Mouse (Mus musculus) ES-E14 (cell line): ENCODE results near the gene Usp49. TPM values are rescaled to one million over a fixed set of nuclear protein-coding genes. Genes with fewer than 3 reads are reported as not detected.

Source experiments
- DNase-seq: peaks from one replicate; pipeline ENCODE4 v3.0.0-alpha.2; 2013; ENCODE audit warnings: low read depth, low spot score
- H3K27ac ChIP-seq: 2 replicates; pipeline ENCODE4 v1.5.1; 2012; ENCODE audit warnings: low read depth, mild to moderate bottlenecking, low read length, moderate library complexity, mixed read lengths; ENCODE audit not compliant: poor library complexity, insufficient read depth, severe bottlenecking
- H3K36me3 ChIP-seq: 2 replicates; pipeline ENCODE4 v1.6.1; 2012; ENCODE audit warnings: mild to moderate bottlenecking, low read length, moderate library complexity, mixed read lengths; ENCODE audit not compliant: control insufficient read depth, poor library complexity, insufficient read depth, severe bottlenecking
- H3K4me1 ChIP-seq, 2 experiments: fragments of 150-350 bp in 1 of 2; sonication (generic) in 1 of 2; 2 replicates each; pipeline ENCODE4 v1.6.1; 2012; ENCODE audit warnings: low read length in 2 of 2, mild to moderate bottlenecking in 1 of 2, mixed read lengths in 1 of 2; ENCODE audit not compliant: control insufficient read depth in 2 of 2, insufficient read depth in 2 of 2, poor library complexity in 1 of 2
- H3K4me3 ChIP-seq, 2 experiments: fragments of 150-350 bp in 1 of 2; sonication (generic) in 1 of 2; 2 replicates each; pipeline ENCODE4 v1.5.1; 2012; ENCODE audit warnings: low read length in 2 of 2, low read depth in 1 of 2, mild to moderate bottlenecking in 1 of 2, mixed read lengths in 1 of 2; ENCODE audit not compliant: insufficient read depth in 1 of 2, poor library complexity in 1 of 2, severe bottlenecking in 1 of 2
- H3K9ac ChIP-seq: 2 replicates; pipeline ENCODE4 v1.6.1; 2012; ENCODE audit warnings: low read depth, mild to moderate bottlenecking, low read length, mixed read lengths; ENCODE audit not compliant: poor library complexity, insufficient read depth, severe bottlenecking
- H3K9me3 ChIP-seq: fragments of 150-350 bp; sonication (generic); 2 replicates; pipeline ENCODE4 v1.6.1; 2012; ENCODE audit warnings: low read depth, mild to moderate bottlenecking, low read length; ENCODE audit not compliant: control insufficient read depth, insufficient read depth
- CHD2 ChIP-seq: IDR thresholded peaks from 2 replicates; pipeline ENCODE4 v1.6.1; 2014; ENCODE audit warnings: mild to moderate bottlenecking, low read depth, low read length, inconsistent platforms
- HCFC1 ChIP-seq: IDR thresholded peaks from 2 replicates; pipeline ENCODE4 v1.6.1; 2012; ENCODE audit warnings: low read length, inconsistent platforms, borderline replicate concordance; ENCODE audit not compliant: insufficient read depth
- MAFK ChIP-seq: IDR thresholded peaks from 2 replicates; pipeline ENCODE4 v1.6.1; 2014; ENCODE audit warnings: mild to moderate bottlenecking, low read depth, low read length, inconsistent platforms; ENCODE audit not compliant: insufficient read depth
- ZC3H11A ChIP-seq: IDR thresholded peaks from 2 replicates; pipeline ENCODE4 v1.6.1; 2012; ENCODE audit warnings: low read depth, mild to moderate bottlenecking, inconsistent platforms, low read length, borderline replicate concordance
- ZNF384 ChIP-seq: IDR thresholded peaks from 2 replicates; pipeline ENCODE4 v1.6.1; 2012; ENCODE audit warnings: low read depth, low read length, inconsistent platforms
- in situ Hi-C, 2 experiments: fragments of 600-800 bp; cut with MboI; formaldehyde crosslinking; loops; one replicate each; pipeline ENCODE4 v1.15.1; 2025; ENCODE audit warnings: low sequenced_read_pairs in 2 of 2, inconsistent platforms in 1 of 2; ENCODE audit not compliant: unreplicated experiment in 2 of 2
- total RNA-seq: library from RNA; depleted of rRNA; stranded (reverse); fragments of 300-350 nt; gene quantifications from 2 replicates; pipeline ENCODE4 v1.2.3, GENCODE M21; 2012

Usp49 gene
- total RNA-seq, 1 experiment: 10.0 TPM

- H3K4me3 ChIP-seq: no peak overlapping the region
- H3K9me3 ChIP-seq: no peaks in the 10 kb centered on the region
- H3K9ac ChIP-seq: no peak overlapping the region
- H3K36me3 ChIP-seq: peaks cover 12% of the 10 kb centered on the region
- in situ Hi-C loops: no loop called here
- H3K27ac ChIP-seq: no peak overlapping the region
- no peak for DNase-seq
- H3K4me1 ChIP-seq: peaks cover 2 to 3% of the 10 kb centered on the region in 2 experiments; a peak in 1 of 4 replicates
- TF ChIP-seq HCFC1 (no peak), CHD2 (no peak), ZC3H11A (no peak), MAFK (no peak), ZNF384 (no peak)
These were observed 16.5 kb upstream of the Usp49 start for GRCm38 (mm10) chr17:47614018-47614417.

GRCm38 (mm10) chr17:47616119-47616518 lies 14.4 kb upstream of the Usp49 start:
- Histone ChIP-seq H3K4me1 (peaks cover 2 to 3% of the 10 kb centered on the region in 2 experiments; a peak in 1 of 4 replicates), H3K9ac (no peak overlapping the region), H3K27ac (no peak overlapping the region), H3K36me3 (peaks cover 12% of the 10 kb centered on the region), H3K4me3 (no peak overlapping the region), H3K9me3 (no peaks in the 10 kb centered on the region)
- DNase-seq: no peak
- no peak for TF ChIP-seq CHD2
- TF ChIP-seq HCFC1: no peak
- no peak for TF ChIP-seq ZC3H11A
- TF ChIP-seq ZNF384: no peak
- TF ChIP-seq MAFK: no peak
- in situ Hi-C loops: no loop called here

GRCm38 (mm10) chr17:47616652-47617051 lies 13.8 kb upstream of the Usp49 start:
- H3K36me3 ChIP-seq: peaks cover 12% of the 10 kb centered on the region
- in situ Hi-C loops: no loop called here

GRCm38 (mm10) chr17:47617605-47618307 lies 12.7 kb upstream of the Usp49 start:
- TF ChIP-seq HCFC1 (no peak), MAFK (no peak), ZC3H11A (no peak), CHD2 (no peak), ZNF384 (no peak)
- Histone ChIP-seq H3K36me3 (peaks cover 18% of the 10 kb centered on the region), H3K9ac (no peak overlapping the region), H3K4me1 (0 out of 4 replicates have a peak, but pooled peaks cover 0 to under 1% of the 10 kb centered on the region in 2 experiments), H3K4me3 (no peak overlapping the region), H3K9me3 (no peaks in the 10 kb centered on the region), H3K27ac (no peak overlapping the region)
- no peak for DNase-seq
- in situ Hi-C loops: no loop called here

More at GRCm38 (mm10) chr17:47616652-47617051, 13.8 kb upstream of the Usp49 start:
- TF ChIP-seq MAFK: no peak
- TF ChIP-seq HCFC1: no peak
- no peak for TF ChIP-seq ZC3H11A
- no peak for TF ChIP-seq CHD2
- no peak for TF ChIP-seq ZNF384
- peaks cover 2 to 3% of the 10 kb centered on the region in 2 experiments; a peak in 1 of 4 replicates for H3K4me1 ChIP-seq
- DNase-seq: no peak
- H3K9me3 ChIP-seq: no peaks in the 10 kb centered on the region
- H3K9ac ChIP-seq: no peak overlapping the region
- no peak overlapping the region for H3K27ac ChIP-seq
- no peak overlapping the region for H3K4me3 ChIP-seq
